Mouse (Mus musculus): ENCODE measurements at regions not wholly inside any gene's neighbourhood (a gene's known extent, or its start where the extent isn't known, plus 50 kb on each side); places are given as distances from the start of the nearest gene placed in this dataset.

GRCm38 (mm10) chr8:87230096-87230495 is 242.3 kb downstream of the Cbln1 start:
- Histone ChIP-seq H3K36me3 (replicated peaks in 1 of 2; ENCODE audit: control insufficient read depth in 1 of 2, insufficient read depth in 1 of 2, low read length in 1 of 2) (no peaks in the 10 kb centered on the region), H3K27me3 (replicated peaks) (peaks cover 2% of the 10 kb centered on the region), H3K9me3 (replicated peaks; ENCODE audit: low read length) (no peaks in the 10 kb centered on the region), H3K79me2 (replicated peaks; ENCODE audit: control insufficient read depth, extremely low read depth, insufficient read depth, poor library complexity, severe bottlenecking) (no peaks in the 10 kb centered on the region), H3K9ac (ENCODE audit: insufficient read depth, low read depth) (no peak overlapping the region), H3K4me2 (ENCODE audit: insufficient read depth, low read depth, poor library complexity, severe bottlenecking) (no peak overlapping the region), H3K27ac (ENCODE audit: insufficient read depth, low read depth) (no peak overlapping the region), H3K4me3 (replicated peaks in 1 of 3; ENCODE audit: low read depth in 2 of 3, low read length in 2 of 3, poor library complexity in 1 of 3) (no peak overlapping the region), H3K4me1 (ENCODE audit: control insufficient read depth in 1 of 2, insufficient read depth in 2 of 2) (no peaks in the 10 kb centered on the region)
- DNase-seq (ENCODE audit: extremely low read depth) = no peak
- TF ChIP-seq SIN3A (IDR thresholded peaks at IDR 0.05; ENCODE audit: low read length) (no peak), POLR2AphosphoS2 (IDR thresholded peaks at IDR 0.05; ENCODE audit: low read depth, low read length) (no peak), JUN (IDR thresholded peaks at IDR 0.05; ENCODE audit: insufficient read depth, low read depth, low read length) (no peak), ELF1 (IDR thresholded peaks at IDR 0.05; ENCODE audit: low read depth, low read length) (no peak), USF2 (conservative IDR thresholded peaks at IDR 0.05; ENCODE audit: low read depth, low read length) (no peak), RCOR1 (conservative IDR thresholded peaks at IDR 0.05; ENCODE audit: low read depth, low read length) (no peak), IRF4 (IDR thresholded peaks at IDR 0.05; ENCODE audit: low read depth, low read length) (no peak), ZC3H11A (IDR thresholded peaks at IDR 0.05; ENCODE audit: low read depth, low read length) (no peak), UBTF (IDR thresholded peaks at IDR 0.05; ENCODE audit: low read depth, low read length) (no peak), PAX5 (IDR thresholded peaks at IDR 0.05; ENCODE audit: low read length) (no peak), NRF1 (IDR thresholded peaks at IDR 0.05; ENCODE audit: low read depth, low read length) (no peak)
- dilution Hi-C loops (cut with MboI; ENCODE audit: extremely low pct_ligation_motif_present, extremely low pct_unique_long_range_greater_than_20kb, low sequenced_read_pairs) (no loop called here), in situ Hi-C loops (cut with MboI; ENCODE audit: low pct_ligation_motif_present, low pct_unique_long_range_greater_than_20kb, low sequenced_read_pairs) (no loop called here)

- no peaks in the 10 kb centered on the region for H3K4me1 ChIP-seq (ENCODE audit: control insufficient read depth in 1 of 2, insufficient read depth in 2 of 2)
- H3K4me2 ChIP-seq (ENCODE audit: insufficient read depth, low read depth, poor library complexity, severe bottlenecking) = no peak overlapping the region
- H3K4me3 ChIP-seq (replicated peaks in 1 of 3; ENCODE audit: low read depth in 2 of 3, low read length in 2 of 3, poor library complexity in 1 of 3) = no peak overlapping the region
- DNase-seq (ENCODE audit: extremely low read depth) = no peak
- no peaks in the 10 kb centered on the region for H3K9me3 ChIP-seq (replicated peaks; ENCODE audit: low read length)
- H3K36me3 ChIP-seq (replicated peaks in 1 of 2; ENCODE audit: control insufficient read depth in 1 of 2, insufficient read depth in 1 of 2, low read length in 1 of 2) = no peaks in the 10 kb centered on the region
- H3K79me2 ChIP-seq (replicated peaks; ENCODE audit: control insufficient read depth, extremely low read depth, insufficient read depth, poor library complexity, severe bottlenecking) = no peaks in the 10 kb centered on the region
- H3K27me3 ChIP-seq (replicated peaks) = peaks cover 2% of the 10 kb centered on the region
- in situ Hi-C loops (cut with MboI; ENCODE audit: low pct_ligation_motif_present, low pct_unique_long_range_greater_than_20kb, low sequenced_read_pairs) (no loop called here), dilution Hi-C loops (cut with MboI; ENCODE audit: extremely low pct_ligation_motif_present, extremely low pct_unique_long_range_greater_than_20kb, low sequenced_read_pairs) (no loop called here)
- TF ChIP-seq ETS1 (conservative IDR thresholded peaks at IDR 0.05; ENCODE audit: low read depth, low read length) (no peak), ELF1 (IDR thresholded peaks at IDR 0.05; ENCODE audit: low read depth, low read length) (no peak), MAX (IDR thresholded peaks at IDR 0.05; ENCODE audit: low read length) (no peak), SMC3 (IDR thresholded peaks at IDR 0.05; ENCODE audit: low read depth, low read length) (no peak), BHLHE40 (IDR thresholded peaks at IDR 0.05; ENCODE audit: low read depth, low read length) (no peak), MYC (IDR thresholded peaks at IDR 0.05; ENCODE audit: low read depth, low read length) (no peak), MXI1 (IDR thresholded peaks at IDR 0.05; ENCODE audit: low read depth, low read length) (no peak), MAZ (IDR thresholded peaks at IDR 0.05; ENCODE audit: low read depth, low read length) (no peak), E2F4 (IDR thresholded peaks at IDR 0.05; ENCODE audit: insufficient replicate concordance, low read depth, low read length) (no peak), CTCF (conservative IDR thresholded peaks at IDR 0.05 in 1 of 2, IDR thresholded peaks at IDR 0.05 in 1 of 2; ENCODE audit: low read depth in 2 of 2, low read length in 2 of 2) (no peak), RAD21 (IDR thresholded peaks at IDR 0.05; ENCODE audit: low read depth, low read length) (no peak), IRF4 (IDR thresholded peaks at IDR 0.05; ENCODE audit: low read depth, low read length) (no peak)
- no peak overlapping the region for H3K27ac ChIP-seq (ENCODE audit: insufficient read depth, low read depth)
- H3K9ac ChIP-seq (ENCODE audit: insufficient read depth, low read depth) = no peak overlapping the region
Measured at GRCm38 (mm10) chr8:87229182-87229581, 243.2 kb downstream of the Cbln1 start.
